Mouse (Mus musculus): ENCODE data around the gene Slc2a4. TPM values are rescaled to one million over a fixed set of nuclear protein-coding genes. Genes with fewer than 3 reads are reported as not detected.
"Not testable (repeated sequence)": the region's sequence is repeated elsewhere in the genome, so short reads cannot be mapped to it uniquely, and the experiment has no call there.

Slc2a4 gene
- polyA plus RNA-seq, 1 experiment from 2014 or later, result 4.7 TPM

GRCm38 (mm10) chr11:69930176-69930575, 17.8 kb downstream of the Slc2a4 start:
- ATAC-seq; H3K36me3 ChIP-seq (ENCODE audit: control insufficient read depth, insufficient read depth, low read length); H3K27ac ChIP-seq (ENCODE audit: low read depth, low read length); H3K4me1 ChIP-seq (ENCODE audit: control insufficient read depth, insufficient read depth, low read depth, low read length); H3K4me2 ChIP-seq (ENCODE audit: low read length); H3K27me3 ChIP-seq (replicated peaks; ENCODE audit: control insufficient read depth, insufficient read depth, low read length); H3K9me3 ChIP-seq (ENCODE audit: control insufficient read depth, low read length); H3K9ac ChIP-seq (ENCODE audit: low read depth, low read length); H3K4me3 ChIP-seq (ENCODE audit: low read length): not testable (repeated sequence)
- WGBS, result 89% methylated on average over 8 of the region's 8 CpGs

GRCm38 (mm10) chr11:69929712-69930111, 18.3 kb downstream of the Slc2a4 start:
- Histone ChIP-seq H3K4me1 (ENCODE audit: control insufficient read depth, insufficient read depth, low read depth, low read length) (no peaks in the 10 kb centered on the region; the same call in 1 of the 2 replicates), H3K9me3 (ENCODE audit: control insufficient read depth, low read length) (no peaks in the 10 kb centered on the region), H3K27me3 (replicated peaks; ENCODE audit: control insufficient read depth, insufficient read depth, low read length) (no peaks in the 10 kb centered on the region; the same call in 1 of the 2 replicates), H3K9ac (ENCODE audit: low read depth, low read length) (no peak overlapping the region), H3K4me2 (ENCODE audit: low read length) (no peak overlapping the region), H3K4me3 (ENCODE audit: low read length) (no peak overlapping the region), H3K27ac (ENCODE audit: low read depth, low read length) (no peak overlapping the region), H3K36me3 (ENCODE audit: control insufficient read depth, insufficient read depth, low read length) (no peaks in the 10 kb centered on the region)
- 86% methylated on average over 4 of the region's 4 CpGs for WGBS
- no peak for ATAC-seq

GRCm38 (mm10) chr11:69927501-69927900, 20.5 kb downstream of the Slc2a4 start:
- Histone ChIP-seq H3K27ac (ENCODE audit: low read depth, low read length) (no peak overlapping the region), H3K4me2 (ENCODE audit: low read length) (no peak overlapping the region), H3K9ac (ENCODE audit: low read depth, low read length) (no peak overlapping the region), H3K27me3 (replicated peaks; ENCODE audit: control insufficient read depth, insufficient read depth, low read length) (no peaks in the 10 kb centered on the region; the same call in 1 of the 2 replicates), H3K9me3 (ENCODE audit: control insufficient read depth, low read length) (no peaks in the 10 kb centered on the region), H3K4me1 (ENCODE audit: control insufficient read depth, insufficient read depth, low read depth, low read length) (no peaks in the 10 kb centered on the region; the same call in none of the 2 replicates), H3K4me3 (ENCODE audit: low read length) (no peak overlapping the region), H3K36me3 (ENCODE audit: control insufficient read depth, insufficient read depth, low read length) (no peaks in the 10 kb centered on the region)
- 96% methylated on average over 2 of the region's 2 CpGs for WGBS
- ATAC-seq, result no peak

GRCm38 (mm10) chr11:69922796-69923195, 25.2 kb downstream of the Slc2a4 start:
- no peak overlapping the region for H3K4me3 ChIP-seq (ENCODE audit: low read length)
- no peak overlapping the region for H3K27ac ChIP-seq (ENCODE audit: low read depth, low read length)
- WGBS, result 69% methylated on average over 3 of the region's 3 CpGs

GRCm38 (mm10) chr11:69922012-69922756, 25.8 kb downstream of the Slc2a4 start:
- Histone ChIP-seq H3K36me3 (ENCODE audit: control insufficient read depth, insufficient read depth, low read length) (peaks cover 15% of the 10 kb centered on the region), H3K27me3 (replicated peaks; ENCODE audit: control insufficient read depth, insufficient read depth, low read length) (no peaks in the 10 kb centered on the region), H3K9ac (ENCODE audit: low read depth, low read length) (peak overlapping the region; percentile 77), H3K4me3 (ENCODE audit: low read length) (peak overlapping the region; percentile 88), H3K4me1 (ENCODE audit: control insufficient read depth, insufficient read depth, low read depth, low read length) (peaks cover 16% of the 10 kb centered on the region), H3K27ac (ENCODE audit: low read depth, low read length) (peak overlapping the region; percentile 95), H3K4me2 (ENCODE audit: low read length) (peak overlapping the region; percentile 76), H3K9me3 (ENCODE audit: control insufficient read depth, low read length) (no peaks in the 10 kb centered on the region)
- no peak for ATAC-seq
- WGBS, result 5% methylated on average over 12 of the region's 12 CpGs

More at GRCm38 (mm10) chr11:69922796-69923195, 25.2 kb downstream of the Slc2a4 start:
- ATAC-seq, result no peak
- Histone ChIP-seq H3K4me1 (ENCODE audit: control insufficient read depth, insufficient read depth, low read depth, low read length) (peaks cover 16% of the 10 kb centered on the region), H3K4me2 (ENCODE audit: low read length) (no peak overlapping the region), H3K9ac (ENCODE audit: low read depth, low read length) (no peak overlapping the region), H3K27me3 (replicated peaks; ENCODE audit: control insufficient read depth, insufficient read depth, low read length) (no peaks in the 10 kb centered on the region), H3K36me3 (ENCODE audit: control insufficient read depth, insufficient read depth, low read length) (peaks cover 8% of the 10 kb centered on the region), H3K9me3 (ENCODE audit: control insufficient read depth, low read length) (no peaks in the 10 kb centered on the region)

- Histone ChIP-seq H3K36me3 (ENCODE audit: control insufficient read depth, insufficient read depth, low read length) (peaks cover 19% of the 10 kb centered on the region), H3K9ac (ENCODE audit: low read depth, low read length) (peak within 1 kb of the TSS; percentile 92), H3K4me3 (ENCODE audit: low read length) (peak within 1 kb of the TSS; percentile 88), H3K27ac (ENCODE audit: low read depth, low read length) (peak within 1 kb of the TSS; percentile 95), H3K4me2 (ENCODE audit: low read length) (peak within 1 kb of the TSS; percentile 83), H3K9me3 (ENCODE audit: control insufficient read depth, low read length) (no peaks in the 10 kb centered on the region), H3K4me1 (ENCODE audit: control insufficient read depth, insufficient read depth, low read depth, low read length) (peaks cover 16% of the 10 kb centered on the region), H3K27me3 (replicated peaks; ENCODE audit: control insufficient read depth, insufficient read depth, low read length) (no peaks in the 10 kb centered on the region)
- peak; percentile 97 for ATAC-seq
- under 1% methylated on average over 76 of the region's 78 CpGs for WGBS
Observed at GRCm38 (mm10) chr11:69921114-69922011, 26.6 kb downstream of the Slc2a4 start, which contains the start of gene Eif5a. TSS of gene Eif5a (minus strand) at chr11:69921958.

- Histone ChIP-seq H3K27ac (ENCODE audit: low read depth, low read length) (peak overlapping the region; percentile 95), H3K9ac (ENCODE audit: low read depth, low read length) (peak overlapping the region; percentile 92), H3K4me3 (ENCODE audit: low read length) (peak overlapping the region; percentile 88), H3K4me1 (ENCODE audit: control insufficient read depth, insufficient read depth, low read depth, low read length) (peaks cover 22% of the 10 kb centered on the region), H3K36me3 (ENCODE audit: control insufficient read depth, insufficient read depth, low read length) (peaks cover 29% of the 10 kb centered on the region), H3K9me3 (ENCODE audit: control insufficient read depth, low read length) (no peaks in the 10 kb centered on the region), H3K4me2 (ENCODE audit: low read length) (peak overlapping the region; percentile 83), H3K27me3 (replicated peaks; ENCODE audit: control insufficient read depth, insufficient read depth, low read length) (no peaks in the 10 kb centered on the region)
- whole genome bisulfite sequencing, result under 1% methylated on average over 58 of the region's 65 CpGs
- ATAC-seq, result peak; percentile 28; the same call in 1 of the 2 replicates
Observed at GRCm38 (mm10) chr11:69920266-69921031, 27.5 kb downstream of the Slc2a4 start.

GRCm38 (mm10) chr11:69919661-69920265, 28.2 kb downstream of the Slc2a4 start:
- Histone ChIP-seq H3K9ac (ENCODE audit: low read depth, low read length) (peak overlapping the region; percentile 92), H3K9me3 (ENCODE audit: control insufficient read depth, low read length) (no peaks in the 10 kb centered on the region), H3K36me3 (ENCODE audit: control insufficient read depth, insufficient read depth, low read length) (peaks cover 29% of the 10 kb centered on the region), H3K4me3 (ENCODE audit: low read length) (peak overlapping the region; percentile 88), H3K27me3 (replicated peaks; ENCODE audit: control insufficient read depth, insufficient read depth, low read length) (no peaks in the 10 kb centered on the region), H3K4me2 (ENCODE audit: low read length) (peak overlapping the region; percentile 83), H3K27ac (ENCODE audit: low read depth, low read length) (peak overlapping the region; percentile 95), H3K4me1 (ENCODE audit: control insufficient read depth, insufficient read depth, low read depth, low read length) (peaks cover 29% of the 10 kb centered on the region)
- ATAC-seq, result no peak
- WGBS, result under 1% methylated on average over 17 of the region's 17 CpGs

Data from hindbrain, embryonic 16.5 days (tissue).